Mouse (Mus musculus) lung, embryonic 16.5 days (tissue): Measurements from ENCODE around the gene Kptn. TPM values are rescaled to one million over a fixed set of nuclear protein-coding genes. Genes with fewer than 3 reads are reported as not detected.

ENCODE experiments used
- ATAC-seq: fragments of 200-750 bp; cut with Nextera tagmentation; 2 replicates; pipeline ENCODE4 v1.8.0; 2017; ENCODE audit warnings: low read depth, mild to moderate bottlenecking, moderate library complexity
- H3K27ac ChIP-seq: fragments of 300-500 bp; sonication (generic); 2 replicates; pipeline ENCODE4 v1.5.1; 2014; ENCODE audit warnings: mild to moderate bottlenecking, control low read depth, low read length
- H3K27me3 ChIP-seq: fragments of 300-500 bp; sonication (generic); 2 replicates; pipeline ENCODE4 v1.6.1; 2014; ENCODE audit warnings: low read depth, low read length, mixed read lengths; ENCODE audit not compliant: control insufficient read depth, insufficient read depth
- H3K36me3 ChIP-seq: fragments of 300-500 bp; sonication (generic); 2 replicates; pipeline ENCODE4 v1.6.1; 2014; ENCODE audit warnings: low read length; ENCODE audit not compliant: control insufficient read depth, insufficient read depth
- H3K4me1 ChIP-seq: fragments of 300-500 bp; sonication (generic); replicated peaks from 2 replicates; pipeline ENCODE4 v1.6.1; 2014; ENCODE audit warnings: low read length, mixed read lengths; ENCODE audit not compliant: control insufficient read depth, insufficient read depth
- H3K4me2 ChIP-seq: fragments of 300-500 bp; sonication (generic); 2 replicates; pipeline ENCODE4 v1.6.1; 2014; ENCODE audit warnings: low read depth, low read length, control low read depth
- H3K4me3 ChIP-seq: fragments of 300-500 bp; sonication (generic); 2 replicates; pipeline ENCODE4 v1.5.1; 2014; ENCODE audit warnings: mild to moderate bottlenecking, low read length, control low read depth
- H3K9ac ChIP-seq: fragments of 300-500 bp; sonication (generic); 2 replicates; pipeline ENCODE4 v1.6.1; 2014; ENCODE audit warnings: low read length, control low read depth
- H3K9me3 ChIP-seq: fragments of 300-500 bp; sonication (generic); 2 replicates; pipeline ENCODE4 v1.6.1; 2016; ENCODE audit warnings: low read length; ENCODE audit not compliant: control insufficient read depth
- WGBS: fragments of 180-500 bp; shearing (Covaris S2); extraction: QIAGEN DNeasy Blood & Tissue Kit; methylation state at CpG from one replicate; pipeline ENCODE4 v1.1.7; 2014; 5-methylcytosine and 5-hydroxymethylcytosine counted together
- polyA plus RNA-seq: library from polyadenylated mRNA; unstranded; fragments of >200 nt; fragmentation: Nextera tagmentation; extraction: Ambion mirVana; gene quantifications from 2 replicates; pipeline ENCODE4 v1.2.1, GENCODE M21; 2015

Kptn gene
- polyA plus RNA-seq, 1 experiment from 2014 or later: 28.3 TPM

DNA sequence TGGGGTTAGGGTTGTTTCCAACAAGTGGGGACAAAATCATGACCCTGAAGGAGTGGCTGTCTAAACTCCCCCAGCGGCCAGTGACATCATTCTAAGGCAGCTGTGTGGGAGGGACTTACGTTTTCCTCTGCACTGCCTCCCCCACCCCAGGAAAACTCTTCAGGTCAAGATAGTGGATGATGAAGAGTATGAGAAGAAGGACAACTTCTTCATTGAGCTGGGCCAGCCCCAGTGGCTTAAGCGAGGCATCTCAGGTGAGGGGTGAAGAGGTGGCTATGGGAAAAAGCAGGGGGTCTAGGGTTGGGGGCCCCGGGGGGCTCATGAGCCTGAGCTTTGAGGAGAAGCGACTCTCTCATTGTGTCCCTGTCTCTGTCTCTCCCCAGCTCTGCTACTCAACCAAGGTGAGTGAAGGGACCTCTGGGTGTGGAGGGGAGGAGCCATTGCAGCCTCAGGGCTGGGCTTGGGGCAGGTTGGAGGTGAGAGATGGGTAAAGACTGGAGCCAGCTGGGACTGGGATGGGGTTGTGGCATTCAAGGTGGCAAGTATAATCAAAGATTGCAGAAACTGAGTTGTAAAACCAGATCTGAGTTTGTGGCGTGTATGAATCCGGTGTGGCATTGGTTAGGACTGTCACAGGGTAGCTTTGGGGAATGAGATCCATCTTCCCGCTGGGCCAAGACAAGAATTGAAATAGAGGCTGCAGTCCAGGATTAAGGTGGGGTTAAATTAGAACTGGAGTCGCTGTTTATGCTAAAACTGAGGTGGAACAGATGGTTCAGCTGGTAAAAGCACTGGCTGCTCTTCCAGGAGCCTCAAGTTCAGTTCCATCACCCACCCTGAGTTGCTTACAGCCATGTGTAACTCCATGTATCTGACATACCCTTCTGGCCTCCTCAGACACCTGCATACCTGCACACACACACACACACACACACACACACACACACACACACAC lies 30.8 kb downstream of the Kptn start:
- Histone ChIP-seq H3K36me3 (no peaks in the 10 kb centered on the region), H3K4me3 (no peak overlapping the region), H3K9me3 (no peaks in the 10 kb centered on the region), H3K4me2 (no peak overlapping the region), H3K27ac (no peak overlapping the region), H3K4me1 (no peaks in the 10 kb centered on the region), H3K27me3 (peaks cover 2% of the 10 kb centered on the region; the same call in 1 of the 2 replicates), H3K9ac (no peak overlapping the region)
- 58% methylated on average over 9 of the region's 9 CpGs for WGBS
- no peak for ATAC-seq

DNA sequence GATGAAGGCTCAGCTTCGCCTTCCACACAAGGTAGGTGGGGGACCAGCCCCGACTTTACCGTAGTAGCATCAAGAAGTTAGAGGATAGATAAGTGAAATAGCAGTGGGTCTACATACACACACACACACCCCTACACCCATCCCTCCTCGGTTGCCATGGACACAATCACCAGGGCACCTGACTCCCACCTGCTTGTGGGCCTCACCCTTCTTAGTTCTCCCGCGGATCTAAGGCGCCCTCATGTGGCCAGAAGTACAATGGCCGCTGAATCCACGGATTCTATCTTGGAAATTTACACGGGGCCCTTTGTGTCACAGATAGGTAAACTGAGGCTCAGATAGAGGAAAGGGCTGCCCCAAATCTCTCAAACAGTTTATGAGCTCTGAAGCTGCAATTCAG lies 33.8 kb downstream of the Kptn start:
- WGBS: 8% methylated on average over 10 of the region's 10 CpGs
- peak; percentile 60; the same call in 1 of the 2 replicates for ATAC-seq
- H3K9ac ChIP-seq: no peak overlapping the region
- peaks cover 6% of the 10 kb centered on the region for H3K27me3 ChIP-seq
- no peaks in the 10 kb centered on the region for H3K36me3 ChIP-seq
- no peak overlapping the region for H3K4me3 ChIP-seq
- H3K4me1 ChIP-seq: no peaks in the 10 kb centered on the region
- no peaks in the 10 kb centered on the region for H3K9me3 ChIP-seq
- H3K4me2 ChIP-seq: no peak overlapping the region
- no peak overlapping the region for H3K27ac ChIP-seq

DNA sequence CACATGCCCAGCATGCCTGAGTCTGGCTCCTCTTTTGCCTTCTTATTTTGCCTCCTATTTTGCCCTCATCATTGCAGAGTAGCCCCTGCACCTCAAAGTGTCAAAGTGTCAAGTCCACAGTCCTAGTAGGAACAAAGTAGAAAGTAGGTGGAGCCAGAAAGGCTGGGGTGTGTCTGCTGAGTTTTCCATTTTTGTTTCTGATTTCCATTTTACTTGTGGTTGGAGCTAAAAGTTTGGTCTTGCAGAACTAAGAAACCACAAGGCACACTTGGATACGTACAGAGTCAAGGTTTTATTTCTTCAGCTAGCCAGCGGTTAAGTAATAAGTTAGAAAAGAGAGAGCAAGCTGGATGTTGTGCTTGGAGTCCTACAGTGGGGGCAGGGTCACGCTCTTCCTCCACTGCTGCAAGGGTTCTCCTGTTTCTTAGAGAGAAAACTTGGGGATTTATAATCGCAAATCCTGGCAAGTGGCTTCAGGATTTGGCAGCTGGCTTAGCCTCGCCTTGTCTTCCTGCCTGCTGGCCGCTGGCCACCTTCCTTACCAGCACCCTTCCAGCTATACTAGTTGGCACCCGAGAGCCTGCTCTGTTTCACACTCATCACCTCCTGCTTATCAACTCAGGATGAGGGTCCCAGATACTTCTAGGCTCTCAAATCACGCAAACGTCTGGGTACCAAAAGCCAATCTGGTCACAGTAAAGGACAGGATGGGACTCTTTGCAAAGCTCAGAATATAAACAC lies 35.6 kb downstream of the Kptn start:
- Histone ChIP-seq H3K36me3 (no peaks in the 10 kb centered on the region), H3K27me3 (peaks cover 18% of the 10 kb centered on the region), H3K9me3 (no peaks in the 10 kb centered on the region), H3K4me2 (no peak overlapping the region), H3K4me1 (no peaks in the 10 kb centered on the region), H3K9ac (no peak overlapping the region), H3K27ac (no peak overlapping the region), H3K4me3 (no peak overlapping the region)
- ATAC-seq: no peak
- 49% methylated on average over 9 of the region's 9 CpGs for WGBS

DNA sequence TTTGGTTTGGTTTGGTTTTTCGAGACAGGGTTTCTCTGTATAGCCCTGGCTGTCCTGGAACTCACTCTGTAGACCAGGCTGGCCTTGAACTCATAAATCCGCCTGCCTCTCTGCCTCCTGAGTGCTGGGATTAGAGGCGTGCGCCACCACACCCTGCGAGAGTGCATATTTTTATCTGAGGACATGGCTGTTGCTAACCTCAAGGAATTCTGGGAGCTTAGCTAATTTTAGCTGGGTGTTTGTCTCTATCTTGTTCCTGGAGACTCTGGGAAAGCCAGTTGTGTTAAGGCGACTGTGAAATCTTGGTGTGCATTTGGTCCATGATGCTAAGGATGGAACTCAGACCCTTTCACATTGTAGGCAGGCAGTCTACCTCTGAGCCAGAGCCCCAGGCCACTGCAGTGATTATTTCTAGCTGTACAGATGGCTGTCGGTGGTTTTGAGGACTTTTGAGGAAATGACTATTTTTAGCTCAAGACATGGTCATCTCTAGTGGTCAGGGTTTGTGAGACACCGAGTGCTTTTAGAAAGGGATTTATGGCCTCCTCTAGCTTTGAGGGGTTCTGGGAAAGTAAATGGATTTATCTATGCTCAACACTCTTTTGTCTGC lies 36.5 kb downstream of the Kptn start:
- Histone ChIP-seq H3K27me3 (peaks cover 18% of the 10 kb centered on the region), H3K9me3 (no peaks in the 10 kb centered on the region), H3K4me2 (no peak overlapping the region), H3K27ac (no peak overlapping the region), H3K4me1 (no peaks in the 10 kb centered on the region), H3K4me3 (no peak overlapping the region), H3K36me3 (no peaks in the 10 kb centered on the region), H3K9ac (no peak overlapping the region)
- ATAC-seq: no peak
- 61% methylated on average over 8 of the region's 8 CpGs for WGBS

DNA sequence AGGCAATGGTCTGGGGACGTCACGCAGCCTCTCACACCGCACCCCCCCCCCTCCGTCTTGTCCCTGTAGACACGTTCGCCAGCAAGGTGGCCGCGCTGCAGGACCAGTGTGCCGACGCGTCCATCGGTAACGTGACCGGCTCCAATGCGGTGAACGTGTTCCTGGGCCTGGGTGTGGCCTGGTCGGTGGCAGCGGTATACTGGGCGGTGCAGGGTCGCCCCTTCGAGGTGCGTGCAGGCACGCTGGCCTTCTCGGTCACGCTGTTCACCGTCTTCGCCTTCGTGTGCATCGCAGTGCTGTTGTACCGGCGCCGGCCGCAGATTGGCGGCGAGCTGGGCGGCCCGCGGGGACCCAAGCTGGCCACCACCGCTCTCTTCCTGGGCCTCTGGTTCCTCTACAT lies 39.0 kb downstream of the Kptn start:
- 9% methylated on average over 36 of the region's 39 CpGs for WGBS
- Histone ChIP-seq H3K4me1 (no peaks in the 10 kb centered on the region), H3K36me3 (no peaks in the 10 kb centered on the region), H3K9me3 (no peaks in the 10 kb centered on the region), H3K4me2 (0 out of 2 replicates have a peak overlapping the region, but pooled peaks have one; percentile 27), H3K9ac (no peak overlapping the region), H3K27ac (no peak overlapping the region), H3K27me3 (peaks cover 18% of the 10 kb centered on the region), H3K4me3 (no peak overlapping the region)
- no peak for ATAC-seq

DNA sequence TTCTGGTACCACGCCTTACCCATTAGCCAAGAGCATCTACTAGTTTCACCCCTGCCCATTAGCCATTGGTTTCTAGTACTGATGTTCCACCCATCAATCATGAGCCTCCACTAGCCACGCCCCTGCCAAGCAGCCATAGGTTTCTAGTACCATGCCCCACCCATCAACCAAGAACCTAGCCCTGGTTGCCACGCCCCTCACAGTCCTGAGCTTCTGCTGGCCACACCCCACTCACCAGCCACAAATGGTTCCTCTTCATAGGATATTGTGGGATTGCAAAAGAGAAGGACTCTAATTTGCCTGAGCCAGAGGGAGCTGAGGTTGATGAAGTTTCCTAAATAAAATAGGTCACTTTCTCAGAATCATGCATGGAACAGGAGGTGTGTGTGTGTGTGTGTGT lies 41.0 kb downstream of the Kptn start:
- no peaks in the 10 kb centered on the region for H3K4me1 ChIP-seq
- no peaks in the 10 kb centered on the region for H3K36me3 ChIP-seq
- H3K4me2 ChIP-seq: no peak overlapping the region
- no peak overlapping the region for H3K9ac ChIP-seq
- no peak overlapping the region for H3K4me3 ChIP-seq
- 65% methylated on average over 3 of the region's 3 CpGs for WGBS
- ATAC-seq: no peak
- H3K9me3 ChIP-seq: no peaks in the 10 kb centered on the region
- no peak overlapping the region for H3K27ac ChIP-seq
- peaks cover 18% of the 10 kb centered on the region for H3K27me3 ChIP-seq

DNA sequence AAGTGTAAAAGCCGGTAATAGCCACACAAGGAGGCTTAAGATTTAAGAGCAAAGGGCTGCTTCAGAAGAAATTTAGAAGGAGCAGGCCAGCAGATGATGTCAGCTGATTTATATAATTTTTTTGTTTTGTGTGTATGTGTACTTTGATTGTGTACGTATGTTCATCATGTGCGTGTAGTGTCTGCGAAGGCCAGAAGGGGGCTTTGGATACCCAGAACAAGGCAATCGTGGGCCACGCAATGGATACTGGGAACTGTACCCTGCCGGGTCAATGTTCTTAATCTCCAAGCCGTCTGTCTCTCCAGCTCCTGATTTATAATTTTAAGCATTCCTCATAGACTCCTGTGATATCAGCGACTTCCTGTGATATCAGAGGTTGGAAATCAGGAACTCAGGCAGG lies 41.6 kb downstream of the Kptn start:
- Histone ChIP-seq H3K9me3 (no peaks in the 10 kb centered on the region), H3K9ac (no peak overlapping the region), H3K4me1 (no peaks in the 10 kb centered on the region), H3K27ac (no peak overlapping the region), H3K27me3 (peaks cover 18% of the 10 kb centered on the region), H3K36me3 (no peaks in the 10 kb centered on the region), H3K4me2 (no peak overlapping the region), H3K4me3 (no peak overlapping the region)
- no peak for ATAC-seq
- 86% methylated on average over 9 of the region's 9 CpGs for WGBS

- H3K36me3 ChIP-seq: no peaks in the 10 kb centered on the region
- H3K4me2 ChIP-seq: no peak overlapping the region
- peaks cover 18% of the 10 kb centered on the region for H3K27me3 ChIP-seq
- H3K27ac ChIP-seq: no peak overlapping the region
- no peaks in the 10 kb centered on the region for H3K9me3 ChIP-seq
- ATAC-seq: no peak
- no peak overlapping the region for H3K4me3 ChIP-seq
- WGBS: 68% methylated on average over 6 of the region's 7 CpGs
- H3K9ac ChIP-seq: no peak overlapping the region
- no peaks in the 10 kb centered on the region for H3K4me1 ChIP-seq
Measured at GRCm38 (mm10) chr7:16162036-16162435, 42.3 kb downstream of the Kptn start.

DNA sequence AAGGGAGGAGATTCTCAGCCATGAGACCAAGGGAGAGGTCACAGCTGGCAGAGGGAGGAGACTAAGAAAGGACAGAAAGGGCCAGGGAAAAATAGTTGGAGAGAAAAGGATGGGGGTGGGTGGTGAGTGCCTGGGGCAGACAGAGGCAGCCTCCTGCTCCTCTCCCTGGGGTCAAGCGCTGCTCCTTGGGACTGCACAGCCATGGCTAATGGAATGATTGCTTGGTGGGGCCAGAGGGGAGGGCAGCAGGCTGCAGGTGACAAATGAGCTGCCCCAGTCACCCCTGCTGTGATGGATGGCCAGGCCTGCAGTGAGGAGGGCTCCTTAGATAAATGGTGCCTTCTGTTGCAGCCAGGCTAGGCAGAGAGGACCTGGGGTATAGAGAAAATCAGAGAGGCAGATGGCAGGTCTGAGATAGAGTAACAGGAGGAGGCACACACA lies 52.5 kb downstream of the Kptn start:
- WGBS: 0% methylated on average over 1 of the region's 1 CpGs
- ATAC-seq: no peak
- Histone ChIP-seq H3K4me2 (no peak overlapping the region), H3K27me3 (no peaks in the 10 kb centered on the region), H3K27ac (no peak overlapping the region), H3K9me3 (peaks cover 2% of the 10 kb centered on the region), H3K9ac (no peak overlapping the region), H3K4me1 (peaks cover 6% of the 10 kb centered on the region; the same call in 1 of the 2 replicates), H3K36me3 (no peaks in the 10 kb centered on the region), H3K4me3 (no peak overlapping the region)
